Mouse (Mus musculus) urinary bladder, adult 18-20 months (tissue): ENCODE data around the gene Adamtsl5.
A peak's percentile ranks its signal among the peaks of the same experiment; 100 is the strongest.

ENCODE experiments used
- DNase-seq, 2 experiments: peaks; one replicate each; pipeline ENCODE4 v3.0.0; 2022; ENCODE audit warnings: low spot score in 2 of 2, mixed read lengths in 2 of 2

Gene Adamtsl5

DNA sequence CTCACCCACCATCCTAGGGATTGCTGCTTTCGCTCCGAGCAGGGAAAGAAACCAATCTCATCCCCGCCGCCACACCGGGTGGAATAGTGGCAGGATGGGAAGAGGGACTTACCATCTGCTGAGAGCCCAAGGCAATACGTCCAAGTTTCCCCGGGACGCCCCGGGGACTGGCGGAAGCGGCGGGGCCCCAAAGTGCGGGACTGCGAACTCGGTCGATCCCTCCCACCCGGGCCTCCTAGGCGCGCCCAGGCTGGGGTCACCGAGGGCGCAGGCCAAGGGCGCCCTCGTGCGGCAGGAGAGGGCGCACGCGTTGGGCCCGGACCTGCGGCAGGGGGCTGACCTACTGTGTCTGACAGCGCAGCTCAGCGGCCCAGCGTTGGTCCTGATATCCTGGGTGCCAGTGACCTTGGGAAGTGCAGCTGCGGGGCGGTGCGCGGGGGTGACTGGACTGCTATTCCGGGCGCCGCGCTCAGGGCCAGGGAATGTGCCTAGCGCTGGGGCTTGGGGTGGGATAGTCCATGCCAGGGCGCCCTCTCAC is at the start of gene Adamtsl5:
Gene Adamtsl5, minus strand, starts transcription at position 169 of the 538 bp plus-strand sequence.
- peak in 1 of 2 experiments; percentile 56 for DNase-seq

DNA sequence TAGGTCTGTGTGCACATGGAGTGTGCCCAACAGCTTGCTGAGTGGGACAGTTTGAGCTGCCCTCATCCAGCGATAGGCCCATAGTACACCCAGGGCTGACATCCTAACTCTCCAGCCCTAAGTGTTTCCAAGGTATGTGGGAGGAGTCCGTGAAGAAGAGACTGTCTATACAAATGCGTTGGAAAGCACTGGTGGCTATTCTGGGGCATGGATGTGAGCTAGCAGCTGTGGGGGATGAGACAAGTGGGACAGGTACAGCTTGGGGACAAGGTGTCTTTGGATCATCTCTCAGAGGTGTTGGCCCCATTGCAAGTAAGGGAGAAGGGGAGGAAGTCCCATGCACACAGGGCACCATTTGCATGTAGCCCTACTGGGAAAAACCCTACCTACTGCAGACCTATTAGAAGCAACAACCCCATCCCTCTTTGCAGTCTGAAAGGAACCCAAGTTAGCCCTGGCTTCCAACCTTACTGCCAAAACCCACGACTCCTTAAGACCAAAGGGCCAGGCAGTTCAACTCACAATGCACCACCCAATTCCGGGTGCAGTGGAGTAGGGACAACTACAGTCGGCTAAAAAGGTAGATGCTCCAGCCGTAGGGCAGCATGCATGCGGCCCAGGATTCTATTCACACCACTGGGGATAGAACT is 49.4 kb upstream of the Adamtsl5 start:
- DNase-seq, result no peak

DNA sequence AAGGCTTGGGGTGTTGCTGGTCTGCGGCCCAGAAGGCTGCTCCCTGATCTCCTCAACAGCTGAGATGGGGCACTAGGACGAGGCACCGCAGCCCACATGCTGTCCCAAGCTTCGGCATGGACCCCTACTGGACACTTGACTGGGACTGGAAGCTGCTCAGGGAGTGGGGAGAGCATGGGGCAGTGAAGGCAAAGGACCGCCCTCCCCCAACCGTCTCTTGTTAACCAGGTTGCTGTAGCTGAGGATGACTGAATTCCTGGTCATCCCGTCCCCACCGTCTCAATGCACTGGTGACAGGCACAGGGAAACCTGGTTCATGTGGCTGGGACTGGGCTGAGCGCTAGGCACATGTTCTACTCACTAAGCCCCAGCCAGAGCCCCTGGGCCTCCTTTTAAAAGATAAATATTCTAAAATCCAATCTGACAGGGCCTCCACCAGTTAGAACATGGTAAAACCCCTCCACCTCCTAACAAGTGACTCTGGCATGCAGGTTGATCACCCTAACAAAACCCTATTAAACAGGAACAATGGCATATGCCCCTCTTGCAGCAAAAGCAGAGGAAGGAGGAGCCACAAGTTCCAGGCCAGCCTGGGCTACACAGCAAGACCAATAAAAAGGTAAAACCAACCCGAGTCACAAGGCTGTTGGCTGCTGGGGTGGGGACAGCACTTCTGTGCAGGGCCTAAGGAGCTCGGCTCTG is 48.8 kb upstream of the Adamtsl5 start:
- no peak for DNase-seq

DNA sequence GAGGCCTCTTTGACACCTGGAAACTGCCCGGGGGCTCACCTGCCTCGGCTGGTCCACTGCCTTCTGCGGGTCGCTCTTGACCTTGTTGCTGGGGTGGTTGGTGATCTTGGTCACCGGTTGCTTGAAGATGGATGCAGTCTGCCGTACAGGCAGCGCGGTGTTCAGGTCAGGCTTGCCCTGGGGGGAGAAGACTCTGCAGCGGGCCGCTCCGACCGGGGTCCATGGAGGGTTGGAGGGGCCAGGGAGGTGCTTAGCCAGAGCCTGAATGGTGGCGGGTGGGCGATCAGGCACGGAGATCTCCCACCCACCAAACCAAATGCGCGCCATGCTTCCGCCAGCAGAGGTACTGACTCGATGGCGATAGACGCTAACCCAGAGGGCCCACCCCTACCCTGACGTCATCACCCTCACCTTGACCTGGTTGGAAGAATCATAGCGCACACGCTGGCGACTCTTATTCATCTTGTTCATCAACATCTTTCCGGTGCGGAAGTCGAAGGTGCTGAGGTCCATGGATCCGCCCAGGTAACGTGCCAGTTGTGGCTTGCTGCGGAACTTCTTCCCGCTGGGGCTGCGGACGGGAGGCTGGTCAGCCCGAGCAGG is 46.9 kb upstream of the Adamtsl5 start:
- no peak for DNase-seq

DNA sequence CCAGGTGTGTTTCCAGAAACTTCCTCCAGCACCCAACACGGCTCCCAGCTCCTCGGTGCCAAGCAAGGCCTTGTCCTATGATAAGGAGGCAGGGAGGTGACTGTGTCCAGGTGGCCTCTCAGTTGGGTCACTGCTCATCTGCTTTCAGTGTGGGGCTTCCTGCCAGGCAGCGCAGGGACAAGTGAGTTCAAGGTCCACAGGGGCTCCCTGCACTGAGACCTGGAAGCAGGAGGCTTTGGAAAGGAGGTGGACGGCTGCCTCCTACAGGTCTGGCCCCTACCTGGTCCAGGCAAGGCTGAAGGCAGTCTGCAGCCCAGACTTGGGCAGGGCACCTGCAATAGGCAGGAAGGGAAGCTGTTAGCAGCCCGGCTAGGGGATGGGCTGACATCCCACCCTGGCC is 44.5 kb upstream of the Adamtsl5 start:
- DNase-seq, result no peak

DNA sequence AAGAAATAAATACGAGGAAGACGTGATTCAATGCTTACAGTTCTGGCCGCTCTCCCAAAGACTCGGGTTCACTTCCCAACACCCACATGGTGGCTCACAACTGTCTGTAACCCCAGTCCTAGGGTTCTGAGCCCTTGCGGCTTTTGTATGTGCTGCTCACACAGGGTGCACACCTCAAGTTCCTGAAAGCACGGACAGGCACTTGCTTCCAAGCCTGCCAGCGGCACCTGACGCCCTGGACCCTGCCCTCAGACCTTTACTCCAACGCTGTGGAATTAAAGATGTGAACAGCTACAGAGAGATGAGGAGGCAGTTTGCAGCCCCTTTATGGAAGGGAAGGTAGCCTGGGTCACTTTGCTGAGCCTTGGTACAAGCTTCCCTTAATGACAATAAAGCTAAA is 42.5 kb upstream of the Adamtsl5 start:
- no peak for DNase-seq

DNA sequence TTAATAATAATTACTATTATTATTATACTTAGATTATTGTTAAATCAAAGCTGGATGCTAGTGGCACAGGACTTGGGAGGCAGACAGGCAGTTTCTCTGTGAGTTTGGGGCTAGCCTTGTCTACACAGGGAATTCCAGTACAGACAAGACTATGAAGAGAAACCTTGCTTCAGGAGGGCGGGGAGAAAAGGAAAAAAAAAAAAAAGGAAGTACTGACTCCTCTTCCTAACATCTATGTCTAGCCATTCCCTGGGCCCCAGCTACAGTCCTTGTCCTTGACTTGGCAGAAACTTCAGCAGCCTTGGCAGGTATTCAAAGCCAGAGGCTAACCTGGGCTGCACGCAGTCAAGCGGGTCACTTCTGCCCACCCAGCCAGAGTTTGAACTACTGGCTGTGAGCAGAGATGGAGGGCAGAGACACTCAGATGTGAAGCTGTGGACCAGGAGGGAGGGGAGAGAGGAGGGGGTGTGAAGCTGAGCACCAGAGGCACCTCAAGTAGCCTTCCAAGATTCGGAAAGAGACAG is 41.0 kb upstream of the Adamtsl5 start:
- DNase-seq, result no peak

DNA sequence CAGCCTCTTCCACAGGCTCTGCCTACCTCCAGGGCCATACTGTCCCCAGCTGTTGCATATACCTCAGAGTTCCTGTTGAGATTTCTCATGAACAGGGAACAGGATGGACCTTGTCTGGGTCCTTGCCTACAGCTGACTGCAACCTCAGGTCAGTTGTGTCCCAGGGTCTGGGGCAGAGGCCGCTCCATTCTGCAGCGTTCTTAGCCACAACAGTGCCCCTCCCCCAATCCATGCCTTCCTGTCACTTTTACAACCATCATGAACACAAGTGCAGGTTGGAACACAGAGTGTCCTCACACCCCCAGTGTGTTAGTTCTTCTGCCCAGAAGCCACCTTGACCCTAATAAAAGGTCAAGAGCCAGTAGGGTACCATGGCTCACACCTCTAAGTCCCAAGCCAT is 40.5 kb upstream of the Adamtsl5 start:
- DNase-seq, result no peak

DNA sequence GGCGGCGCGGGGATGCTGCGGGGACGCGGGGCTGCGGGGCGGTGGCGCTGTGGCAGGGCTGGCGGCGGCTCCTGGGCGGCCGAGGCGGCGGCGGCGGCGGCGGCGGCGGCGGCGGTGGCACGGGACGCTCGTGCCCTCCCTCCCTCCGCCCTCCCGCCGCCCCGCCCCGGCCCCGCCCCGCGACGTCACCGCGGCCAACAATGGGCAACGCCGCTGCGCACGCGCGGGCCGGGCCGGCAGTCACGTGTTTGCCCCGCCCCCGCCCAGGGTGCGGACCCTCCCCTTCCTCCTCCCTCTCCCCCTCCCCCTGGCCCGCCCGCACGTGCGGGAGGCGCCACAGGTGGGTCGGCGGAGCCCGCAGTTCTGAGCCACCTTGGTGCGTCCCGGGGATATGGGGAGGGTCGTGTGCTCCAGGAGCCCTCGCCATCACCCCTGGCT is 39.3 kb upstream of the Adamtsl5 start, which contains the start of gene Mex3d:
Gene Mex3d, minus strand, starts transcription at position 138 of the 438 bp plus-strand sequence.
- DNase-seq, result peak; percentile 70 to 79

DNA sequence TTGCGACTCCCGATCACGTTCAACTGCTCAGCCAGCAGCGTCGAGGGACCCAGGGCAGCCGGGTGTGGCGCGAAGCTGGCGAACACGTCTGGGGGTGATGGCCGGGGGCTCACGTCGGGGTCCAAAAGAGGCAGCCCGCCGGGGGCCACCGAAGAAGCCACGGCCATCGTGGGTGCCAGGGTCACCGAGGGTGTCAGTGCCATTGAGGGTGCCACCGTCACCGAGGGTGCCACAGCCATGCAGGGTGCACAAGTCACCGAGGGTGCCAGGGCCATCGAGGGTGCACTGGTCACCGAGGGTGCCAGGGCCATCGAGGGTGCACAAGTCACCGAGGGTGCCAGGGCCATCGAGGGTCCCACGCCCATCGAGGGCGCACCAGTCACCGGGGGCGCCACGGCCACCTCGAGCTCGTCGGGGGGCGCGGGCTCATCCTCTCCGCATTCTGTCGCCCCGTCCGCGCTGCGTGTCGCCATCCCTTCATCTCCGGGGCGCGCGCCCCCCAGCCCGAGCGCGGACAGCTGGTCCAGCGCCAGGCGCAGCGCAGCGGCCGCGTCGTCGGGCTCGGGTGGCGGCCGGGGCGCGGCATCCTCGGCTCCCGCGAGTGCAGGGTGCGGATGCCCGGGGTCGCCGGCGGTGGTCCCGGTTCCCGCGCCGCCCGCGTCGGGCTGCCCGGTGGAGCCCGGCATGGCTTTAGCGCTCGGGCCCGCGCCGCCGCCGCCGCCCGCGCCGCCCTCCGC is 38.7 kb upstream of the Adamtsl5 start:
- no peak for DNase-seq

DNA sequence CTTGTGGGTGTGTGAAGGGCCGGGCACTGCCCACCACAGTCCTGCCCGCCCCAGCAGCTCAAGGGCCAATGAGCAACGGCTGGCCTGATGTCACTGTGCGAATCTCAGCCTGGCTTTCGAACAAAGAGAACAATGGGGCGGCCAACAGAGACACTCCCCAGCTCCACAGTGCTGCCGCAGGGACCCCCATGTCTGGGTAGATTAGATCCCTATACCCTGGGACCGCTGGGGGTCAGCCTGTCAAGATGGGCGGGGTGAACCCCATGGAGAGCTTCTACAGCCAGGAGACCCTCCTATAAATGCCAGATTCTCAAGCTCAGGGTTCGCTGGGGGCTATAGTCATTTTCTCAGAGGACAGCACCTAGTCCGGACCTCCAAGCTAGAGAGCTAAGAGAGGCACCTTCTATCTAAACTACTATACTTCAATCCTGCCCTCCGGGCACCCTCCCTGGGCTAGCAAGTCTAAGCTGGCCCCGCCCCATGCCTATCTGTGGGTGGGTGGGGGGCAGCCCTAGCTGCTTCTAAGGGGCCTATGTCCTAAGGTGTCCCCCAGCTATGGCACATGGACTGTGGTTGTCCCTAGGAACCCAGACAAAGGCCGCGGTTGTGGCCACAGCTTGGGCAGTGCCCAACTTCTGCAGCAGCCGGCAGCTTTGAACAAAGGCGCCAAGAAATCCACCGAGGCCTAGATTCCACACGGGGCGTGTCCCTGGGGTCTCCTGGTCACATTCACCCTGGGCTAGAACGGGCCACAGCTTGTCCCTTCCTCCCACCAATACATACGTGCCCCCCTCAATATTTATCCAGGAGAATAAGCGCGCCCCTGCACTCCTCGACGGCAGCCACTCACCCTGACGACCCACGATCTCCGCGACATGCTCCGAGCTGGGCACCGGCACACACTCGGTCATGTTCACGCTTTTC is 37.9 kb upstream of the Adamtsl5 start:
- DNase-seq, result no peak

DNA sequence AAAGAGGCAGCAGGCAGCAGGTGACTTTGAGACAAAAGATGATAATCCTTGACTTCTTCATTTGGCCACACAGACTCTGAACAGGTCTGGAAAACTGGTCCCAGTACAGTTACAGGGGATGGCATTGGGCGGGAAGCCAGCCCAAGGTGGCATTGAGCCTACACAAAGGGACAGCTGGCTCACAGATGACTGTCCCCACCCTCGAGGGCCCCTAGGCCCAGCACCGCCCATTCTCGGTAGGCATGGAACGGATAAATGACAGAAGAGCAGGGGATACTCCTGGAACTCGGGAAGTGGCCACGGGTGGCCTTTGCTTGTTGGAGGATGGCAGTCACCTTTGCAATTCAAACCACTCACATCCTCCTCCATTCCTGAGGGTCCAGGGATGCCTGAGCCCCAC is 37.1 kb upstream of the Adamtsl5 start:
- no peak for DNase-seq

DNA sequence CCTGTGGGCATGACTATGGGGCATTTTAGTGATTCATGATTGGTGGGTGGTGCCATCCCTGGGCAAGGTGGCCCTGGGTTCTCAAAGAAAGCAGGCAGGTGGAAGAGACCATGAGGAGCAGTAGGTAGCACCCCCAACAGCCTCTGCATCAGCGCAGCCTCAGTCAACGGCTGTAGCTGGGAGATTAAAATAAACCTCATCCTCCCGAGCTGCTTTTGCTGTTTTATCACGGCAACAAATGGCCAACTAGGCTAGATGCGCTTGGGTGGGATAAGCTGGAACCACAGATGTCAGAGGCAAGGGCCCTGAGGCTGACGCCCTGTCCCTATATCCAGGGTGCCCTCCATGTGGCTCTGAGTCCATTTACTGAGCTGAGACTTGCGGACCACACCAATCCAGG is 36.5 kb upstream of the Adamtsl5 start:
- no peak for DNase-seq

DNA sequence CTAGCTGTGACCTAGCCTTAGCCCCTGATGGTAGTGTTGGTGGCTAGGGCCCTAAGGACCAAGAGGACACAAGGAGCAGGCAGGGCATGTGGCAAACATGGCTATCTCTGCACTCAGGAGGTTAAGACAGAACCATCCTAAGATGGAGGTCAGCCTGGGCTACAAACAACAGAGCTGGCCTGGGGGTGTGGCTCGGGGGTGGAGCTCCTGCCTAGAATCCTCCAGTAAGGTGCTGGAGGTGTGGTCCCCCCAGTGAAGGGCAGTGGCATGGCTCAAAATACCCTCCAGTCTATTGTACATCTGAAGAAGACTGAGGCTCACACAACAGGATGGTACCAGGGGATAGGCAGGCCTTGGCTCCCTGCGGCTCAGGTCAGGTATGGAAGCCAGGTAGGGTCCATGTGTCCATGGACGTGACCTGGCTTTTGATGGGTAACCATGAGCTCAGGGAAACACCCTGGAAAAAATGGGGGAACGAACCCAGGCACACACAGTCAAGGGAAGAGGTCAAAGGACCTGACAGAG is 36.0 kb upstream of the Adamtsl5 start:
- DNase-seq, result no peak

DNA sequence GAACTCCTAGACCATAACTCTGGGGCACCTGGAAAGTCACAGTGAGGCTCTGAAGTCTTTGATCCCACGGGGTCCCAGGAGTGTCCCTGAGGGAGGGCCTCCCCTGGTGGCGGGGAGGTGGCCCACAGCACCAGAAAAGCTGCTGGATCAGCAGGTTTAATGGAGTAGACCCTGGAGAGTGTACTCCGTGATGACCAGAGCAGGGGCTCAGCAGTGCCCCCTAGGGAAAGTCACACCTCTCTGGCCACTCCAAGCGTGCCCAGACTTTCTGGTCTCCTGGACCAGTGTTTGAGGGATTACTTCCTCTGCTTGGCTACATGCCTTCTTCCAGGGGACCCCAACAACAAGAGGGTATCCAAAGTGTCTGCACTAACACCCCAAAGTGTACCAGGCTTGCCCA is 35.2 kb upstream of the Adamtsl5 start:
- DNase-seq, result no peak

DNA sequence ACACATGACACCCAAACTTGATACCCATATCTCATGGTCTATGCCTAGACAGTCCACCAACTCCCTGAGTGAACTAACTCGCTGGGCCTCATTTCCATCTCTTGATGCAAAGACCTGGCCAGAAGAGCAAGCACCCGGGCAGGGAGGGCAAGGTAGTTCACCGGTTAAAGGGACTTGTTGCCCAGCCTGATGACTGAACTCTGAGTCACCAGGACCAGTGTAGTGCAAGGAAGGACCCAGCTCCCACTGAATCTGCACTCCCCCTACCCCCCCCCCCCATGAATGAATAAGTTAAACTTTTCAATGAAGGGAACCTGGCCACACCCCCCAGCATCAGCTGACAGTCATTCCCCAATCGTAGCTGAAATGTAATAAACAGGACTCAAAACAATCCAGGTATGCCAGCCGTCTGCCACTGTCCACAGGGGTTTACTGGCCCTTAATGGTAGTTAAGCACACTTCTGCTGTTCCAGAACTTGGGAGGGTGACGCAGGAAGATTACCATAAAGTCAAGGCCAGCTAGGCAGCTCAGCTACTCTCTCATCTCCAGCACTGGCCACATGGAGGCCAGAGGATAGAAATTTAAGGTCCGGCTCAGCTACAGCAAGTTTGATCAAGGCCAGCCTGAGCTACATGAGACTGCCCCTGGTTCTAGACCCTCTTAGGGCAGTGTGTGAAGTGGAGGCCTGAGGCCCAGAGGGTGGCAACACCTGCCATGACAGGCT is 34.6 kb upstream of the Adamtsl5 start:
- no peak for DNase-seq

DNA sequence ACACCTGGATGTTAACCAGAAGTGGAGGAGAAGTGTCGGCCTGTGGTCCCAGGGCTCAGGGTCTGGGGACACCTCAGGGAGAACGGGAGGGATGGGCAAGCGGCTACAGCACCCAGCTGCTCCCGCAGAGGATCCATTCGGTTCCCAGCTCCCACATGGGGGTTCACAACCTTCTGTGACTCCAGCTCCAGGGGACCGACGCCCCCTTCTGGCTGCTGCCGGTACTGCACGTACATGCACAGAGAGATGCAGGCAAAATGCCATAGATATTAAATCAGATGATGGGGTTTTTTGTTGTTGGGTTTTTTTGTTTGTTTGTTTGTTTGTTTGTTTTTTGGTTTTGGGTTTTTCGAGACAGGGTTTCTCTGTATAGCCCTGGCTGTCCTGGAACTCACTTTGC is 29.5 kb upstream of the Adamtsl5 start:
- DNase-seq, result no peak

DNA sequence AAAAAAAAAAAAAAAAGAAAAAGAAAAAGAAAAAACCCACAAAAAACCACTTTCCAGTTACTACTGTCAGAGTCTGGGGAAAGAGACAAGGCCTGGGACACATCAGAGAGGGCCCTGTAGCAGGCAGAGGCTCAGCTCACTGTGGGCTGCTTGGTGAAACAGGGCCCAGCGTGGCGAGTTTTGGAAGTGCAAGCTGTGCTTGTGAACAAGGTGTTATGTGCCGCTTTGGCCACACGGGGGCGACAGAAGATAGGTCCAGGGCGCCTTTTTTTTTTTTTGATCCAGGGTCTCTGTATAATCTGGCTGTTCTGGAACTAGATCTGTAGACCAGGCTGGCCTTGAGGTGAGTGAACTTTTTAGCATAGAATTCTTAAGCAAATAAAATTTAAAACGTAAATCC is 27.9 kb upstream of the Adamtsl5 start:
- peak; percentile 74 to 79 for DNase-seq

DNA sequence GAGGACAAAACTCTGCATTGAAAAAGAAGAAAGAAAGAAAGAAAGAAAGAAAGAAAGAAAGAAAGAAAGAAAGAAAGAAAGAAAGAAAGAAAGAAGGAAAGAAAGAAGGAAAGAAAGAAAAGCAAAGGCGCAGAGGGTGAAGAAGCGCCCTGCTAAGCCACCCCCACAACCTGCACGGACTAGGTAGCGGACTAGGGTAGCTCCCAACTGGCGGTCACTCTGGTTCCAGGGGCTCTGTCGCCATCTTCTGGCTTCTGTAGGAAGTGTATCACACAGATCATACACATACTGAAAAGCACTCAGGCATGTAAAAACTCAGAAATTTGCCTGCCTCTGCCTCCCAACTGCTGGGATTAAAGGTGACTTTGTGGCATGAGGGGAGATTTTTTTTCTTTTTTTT is 25.9 kb upstream of the Adamtsl5 start:
- peak in 1 of 2 experiments; percentile 54 for DNase-seq

DNA sequence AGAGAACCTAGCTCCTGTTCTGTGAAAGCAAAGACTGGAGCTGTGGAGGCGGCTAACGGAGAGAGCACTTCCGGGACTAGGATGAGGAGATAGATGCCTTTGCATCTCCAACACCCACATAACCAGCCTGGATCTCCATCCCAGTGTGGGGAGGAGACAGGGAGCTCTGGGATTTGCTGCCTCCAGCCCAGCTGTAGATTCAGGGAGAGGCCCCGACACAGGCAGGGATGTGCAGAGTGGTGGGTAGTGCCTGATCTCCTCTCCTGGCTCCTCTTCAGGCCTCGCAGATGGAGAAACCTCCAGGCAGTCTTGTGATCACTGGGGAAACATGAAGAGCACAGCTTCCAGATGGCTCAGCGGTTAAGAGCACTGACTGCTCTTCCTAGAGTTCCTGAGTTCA is 24.5 kb upstream of the Adamtsl5 start:
- DNase-seq, result no peak
